Mouse (Mus musculus): ENCODE data around the gene Ace.
"Not testable (repeated sequence)": the region's sequence is repeated elsewhere in the genome, so short reads cannot be mapped to it uniquely, and the experiment has no call there.

The Ace gene

DNA sequence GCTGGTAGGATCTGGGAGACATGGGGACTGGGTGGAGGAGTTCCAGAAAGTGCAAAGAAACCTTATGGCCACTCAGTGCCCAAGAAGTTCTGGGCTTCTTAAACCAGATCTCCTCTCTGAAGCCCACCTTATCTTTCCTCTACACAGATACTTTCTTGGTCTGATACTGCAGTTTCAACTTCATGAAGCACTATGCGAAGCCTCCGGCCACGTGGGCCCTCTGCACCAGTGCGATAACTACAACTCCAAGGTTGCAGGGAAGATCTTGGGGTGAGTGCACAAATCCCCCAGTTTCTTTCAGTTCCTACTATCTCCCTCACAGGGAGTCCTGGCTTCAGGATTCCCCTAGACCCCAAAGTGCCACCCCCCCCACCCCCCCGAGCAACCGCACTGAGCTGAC is 32.3 kb downstream of the Ace start:
- no peak for DNase-seq

DNA sequence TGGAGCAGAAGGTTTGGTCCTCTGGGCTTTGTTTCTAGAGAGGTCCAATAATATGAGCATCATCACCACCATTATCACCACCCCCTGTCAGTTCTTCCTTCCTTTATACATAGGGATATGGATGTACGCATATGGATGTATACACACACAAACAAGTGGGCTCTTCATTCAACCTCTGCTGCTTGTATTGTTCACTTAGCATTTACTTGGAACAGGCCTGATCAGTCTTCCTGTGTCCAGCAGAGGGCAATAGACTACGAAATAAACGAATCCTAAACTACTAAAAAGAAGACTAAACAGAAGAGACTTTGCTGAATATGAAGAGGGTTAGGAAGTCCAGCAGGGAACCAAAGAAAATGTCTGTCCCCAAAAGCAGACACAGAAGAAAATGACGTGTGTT is 34.0 kb downstream of the Ace start:
- peak; percentile 28 for DNase-seq

DNA sequence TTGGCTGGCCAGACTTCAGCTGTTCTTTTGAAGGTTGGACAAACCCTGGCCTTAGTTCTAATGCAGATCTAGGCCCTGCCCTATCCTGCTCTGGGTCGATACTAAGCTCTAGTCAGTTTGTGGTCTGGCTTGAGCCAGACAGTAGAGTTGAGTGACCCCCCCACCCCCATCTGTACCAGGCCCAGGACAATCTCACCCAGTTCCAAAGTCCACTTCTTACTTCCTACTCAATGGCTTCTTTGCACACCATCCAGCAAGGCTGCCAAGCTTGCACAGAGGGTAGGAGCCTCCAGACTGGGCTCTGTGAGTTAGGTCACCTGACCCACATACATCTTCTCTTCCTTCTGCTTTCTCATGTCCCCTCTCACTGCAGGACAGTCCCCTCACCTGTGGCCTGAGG is 36.8 kb downstream of the Ace start:
- no peak for DNase-seq

DNA sequence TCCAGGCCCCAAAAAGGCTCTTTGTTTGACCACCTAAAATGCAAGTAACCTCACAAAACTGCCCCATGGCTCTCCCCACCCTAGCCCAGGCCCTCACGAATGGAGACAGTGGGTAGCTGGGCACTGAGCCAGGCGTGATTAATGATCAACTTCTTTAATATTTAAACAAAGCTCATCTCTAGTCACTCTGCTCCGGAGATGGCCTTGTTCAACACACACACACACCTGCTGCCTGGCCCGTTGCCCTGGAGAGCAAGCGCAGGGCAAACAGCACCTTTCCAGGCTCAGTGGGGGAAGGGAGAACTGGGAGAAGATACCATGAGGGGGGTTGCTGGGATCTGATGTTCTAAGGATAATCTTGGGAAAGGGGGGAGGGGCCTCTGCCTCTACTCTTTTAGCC is 38.2 kb downstream of the Ace start:
- DNase-seq = no peak

DNA sequence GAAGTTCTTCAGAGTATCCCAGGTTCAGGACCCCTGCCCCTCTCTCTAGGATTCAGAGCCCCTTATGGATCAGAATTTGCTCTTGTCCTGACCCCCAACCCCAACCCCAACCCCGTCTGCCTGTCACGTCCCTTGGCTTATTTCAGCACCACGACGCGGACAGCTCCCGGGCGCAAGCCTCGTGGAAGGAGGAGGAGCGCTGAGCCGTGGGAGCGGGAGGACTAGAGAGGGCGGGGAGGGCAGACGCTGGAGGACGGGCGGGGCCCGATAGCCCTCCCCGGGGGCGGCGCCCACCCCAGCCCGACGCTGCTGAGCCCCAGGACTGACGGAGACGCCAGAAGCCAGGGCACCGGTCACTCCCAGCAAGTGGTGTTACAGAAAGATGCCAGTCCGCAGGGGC is 40.1 kb downstream of the Ace start, which contains the start of gene Kcnh6:
Kcnh6 (plus strand) TSS at position 304 of the 400 bp plus-strand sequence.
- DNase-seq = peak; percentile 74

DNA sequence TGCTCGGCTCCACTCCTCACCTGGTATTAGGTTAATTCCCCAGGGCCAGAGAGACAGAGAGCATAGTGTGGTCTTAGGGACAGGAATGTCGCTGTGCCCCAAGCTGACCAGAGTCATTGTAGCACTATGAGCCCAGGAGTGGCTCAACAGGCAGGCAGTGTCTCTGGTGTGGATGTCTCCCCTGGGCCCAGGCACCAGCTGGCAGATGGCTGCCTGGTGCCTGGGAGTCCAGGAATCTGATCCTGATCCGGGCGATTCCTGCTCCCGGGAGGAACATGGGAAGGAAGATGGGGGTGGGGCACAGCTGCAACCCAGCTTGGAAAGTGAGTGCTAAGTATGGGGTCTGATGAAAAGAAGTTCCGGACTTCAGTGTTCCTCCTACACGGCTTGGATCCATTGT is 45.0 kb downstream of the Ace start:
- DNase-seq = no peak

DNA sequence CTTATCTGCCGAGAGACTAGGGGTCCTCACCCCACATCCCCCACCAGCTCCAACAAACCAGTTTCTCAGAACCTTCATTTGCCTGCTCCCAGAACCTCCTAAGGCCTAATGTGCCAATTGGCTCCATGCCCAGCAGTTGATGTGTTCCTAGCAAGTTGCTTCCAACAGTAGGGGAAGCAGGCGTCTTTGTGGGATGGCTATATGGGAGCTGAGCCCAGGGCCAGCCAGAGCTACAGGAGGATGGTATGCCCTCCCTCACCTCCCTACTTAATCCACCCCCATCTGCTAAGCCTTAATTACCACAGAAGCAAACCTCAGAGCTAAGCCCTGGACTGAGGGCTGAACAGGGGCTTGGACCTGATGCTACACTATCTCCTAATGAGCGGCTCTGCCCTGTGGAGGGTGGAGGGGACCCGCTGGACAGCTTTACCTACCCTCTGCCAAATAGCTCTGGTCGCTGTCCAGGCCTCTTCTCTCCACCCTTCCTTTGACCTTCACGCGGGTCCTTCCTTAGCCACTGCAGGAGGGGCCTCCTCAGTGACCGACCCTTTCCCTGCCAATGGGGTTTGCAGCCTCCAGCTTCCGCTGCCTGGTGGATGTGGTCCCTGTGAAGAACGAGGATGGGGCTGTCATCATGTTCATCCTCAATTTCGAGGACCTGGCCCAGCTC is 45.9 kb downstream of the Ace start:
- no peak for DNase-seq

DNA sequence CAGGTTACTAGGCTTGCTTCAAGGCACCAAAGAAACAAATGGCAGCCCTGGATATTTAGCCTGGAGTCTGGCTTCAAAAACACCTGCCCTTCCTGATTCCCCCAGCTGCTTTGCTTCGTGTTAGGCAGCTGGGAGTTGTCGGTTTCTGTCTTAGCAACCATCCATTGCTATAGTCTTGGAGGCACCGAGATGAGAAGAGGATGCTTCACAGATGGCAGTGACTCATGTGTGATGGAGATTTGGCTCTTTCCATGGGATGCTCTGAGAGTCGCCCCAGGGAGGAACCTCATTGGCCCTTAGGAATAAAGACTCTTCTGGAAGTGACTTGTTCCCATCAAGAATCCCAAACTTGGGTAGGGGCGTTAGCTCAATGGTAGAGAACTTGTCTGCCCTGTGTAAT is 48.7 kb downstream of the Ace start:
- no peak for DNase-seq

DNA sequence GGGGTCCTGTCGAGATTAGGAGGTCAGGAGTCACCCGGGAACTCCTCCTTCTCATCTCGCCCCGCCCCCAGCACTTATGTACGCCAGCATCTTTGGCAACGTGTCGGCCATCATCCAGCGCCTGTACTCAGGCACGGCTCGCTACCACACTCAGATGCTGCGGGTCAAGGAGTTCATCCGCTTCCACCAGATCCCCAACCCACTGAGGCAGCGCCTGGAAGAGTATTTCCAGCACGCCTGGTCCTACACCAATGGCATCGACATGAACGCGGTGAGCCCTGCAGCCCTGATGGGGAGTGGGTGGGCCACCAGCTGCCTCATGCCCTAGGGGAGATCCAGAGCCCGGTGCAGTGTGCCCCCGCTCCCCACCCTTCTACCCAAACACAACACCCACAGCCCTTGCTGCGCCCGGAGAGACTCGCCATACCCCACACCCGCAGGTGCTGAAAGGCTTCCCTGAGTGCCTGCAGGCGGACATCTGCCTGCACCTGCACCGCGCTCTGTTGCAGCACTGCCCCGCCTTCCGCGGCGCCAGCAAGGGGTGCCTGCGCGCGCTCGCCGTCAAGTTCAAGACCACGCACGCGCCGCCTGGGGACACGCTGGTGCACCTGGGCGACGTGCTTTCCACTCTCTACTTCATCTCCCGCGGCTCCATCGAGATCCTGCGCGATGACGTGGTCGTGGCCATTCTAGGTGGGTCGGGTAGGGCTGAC is 52.5 kb downstream of the Ace start:
- DNase-seq = peak; percentile 68

DNA sequence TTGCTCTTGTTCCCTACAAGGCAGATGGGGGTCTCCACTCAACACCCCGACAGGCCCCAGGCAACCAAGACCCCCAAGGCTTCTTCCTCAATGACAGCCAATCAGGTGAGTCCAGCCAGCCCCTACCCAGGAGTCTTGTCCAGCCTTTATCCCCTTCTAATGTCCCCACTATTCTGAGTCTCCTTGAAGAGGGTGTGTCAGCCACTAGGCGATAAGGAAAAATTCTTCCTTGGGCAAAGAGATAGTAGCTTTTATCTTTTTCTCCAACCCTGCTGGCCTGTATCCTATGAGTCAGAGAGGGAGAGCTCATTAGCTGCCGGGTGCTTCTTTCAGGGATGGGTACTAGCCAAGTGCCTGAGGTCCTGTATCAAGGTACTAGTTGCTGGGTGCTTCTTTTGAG is 58.0 kb downstream of the Ace start:
- DNase-seq = no peak

DNA sequence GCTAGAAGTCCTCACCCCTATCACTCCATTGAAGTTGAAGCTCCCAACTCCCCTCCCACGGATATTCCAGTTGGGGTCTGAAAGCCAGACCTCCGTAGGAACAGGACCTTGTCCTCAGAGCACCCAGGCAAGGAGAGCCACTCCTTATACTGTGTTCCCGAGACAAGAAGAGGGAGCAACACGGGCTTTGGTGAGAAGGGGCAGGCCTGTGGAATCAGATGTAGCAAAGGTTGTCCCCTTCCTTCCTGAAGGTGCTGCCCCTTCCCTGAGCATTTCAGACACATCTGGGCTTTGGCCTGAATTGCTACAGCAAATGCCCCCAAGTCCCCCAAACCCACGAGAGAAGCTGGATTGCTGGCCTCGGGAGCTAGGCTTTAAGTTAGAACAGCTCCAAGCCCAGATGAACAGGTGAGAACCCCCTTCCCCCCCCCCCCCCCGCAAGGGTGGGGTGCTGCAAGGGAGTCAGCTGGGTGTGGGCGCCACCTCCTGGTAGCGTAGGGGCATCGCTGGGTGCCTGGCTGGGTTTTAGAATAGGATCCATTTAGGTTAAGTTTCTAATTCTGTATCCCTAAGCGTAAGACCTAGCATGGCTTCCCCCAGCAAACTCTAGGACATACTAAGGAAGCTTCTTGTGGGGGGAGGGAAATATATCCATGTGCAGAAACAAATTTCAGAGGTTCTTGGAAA is 58.9 kb downstream of the Ace start:
- peak; percentile 80 for DNase-seq

DNA sequence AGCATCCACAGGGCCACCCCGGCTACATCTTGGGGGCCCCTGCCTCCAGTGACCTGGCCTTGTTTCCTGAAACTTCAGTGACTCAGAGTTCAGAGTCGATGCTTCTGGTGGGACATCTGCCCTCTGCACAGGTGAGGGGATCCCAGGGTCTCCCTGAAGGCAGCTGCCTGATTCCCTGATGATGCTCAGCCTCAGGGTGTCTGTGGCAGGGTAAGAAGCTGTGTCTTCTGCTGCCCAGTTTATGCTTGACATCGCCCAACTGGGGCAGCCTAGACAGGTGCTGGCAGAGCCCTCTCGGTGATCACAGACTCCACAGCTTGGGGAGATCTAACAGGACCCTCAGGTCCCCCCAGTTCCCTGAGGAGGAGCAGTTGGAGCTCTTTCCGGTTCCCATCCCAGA is 59.9 kb downstream of the Ace start:
- DNase-seq = no peak

DNA sequence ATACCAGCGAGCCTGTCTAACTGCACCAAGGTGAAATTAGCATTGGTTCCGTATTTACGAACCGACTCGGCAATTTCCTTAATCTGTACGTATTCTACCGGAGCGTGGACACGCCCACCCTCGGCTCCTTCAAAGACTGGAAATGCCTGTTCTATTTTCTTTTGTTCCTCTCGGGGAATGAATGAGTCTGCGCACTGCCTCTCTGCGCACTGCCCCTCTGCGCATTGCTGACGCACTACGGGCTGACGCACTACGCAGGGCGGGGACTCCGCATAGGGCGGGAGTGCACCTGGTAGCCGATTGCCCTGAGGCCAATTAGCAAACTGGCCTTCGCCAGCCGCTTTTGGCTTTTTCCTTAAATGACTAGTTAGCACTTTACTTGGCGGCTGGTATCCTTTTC is 64.3 kb downstream of the Ace start:
- not testable (repeated sequence) for DNase-seq

DNA sequence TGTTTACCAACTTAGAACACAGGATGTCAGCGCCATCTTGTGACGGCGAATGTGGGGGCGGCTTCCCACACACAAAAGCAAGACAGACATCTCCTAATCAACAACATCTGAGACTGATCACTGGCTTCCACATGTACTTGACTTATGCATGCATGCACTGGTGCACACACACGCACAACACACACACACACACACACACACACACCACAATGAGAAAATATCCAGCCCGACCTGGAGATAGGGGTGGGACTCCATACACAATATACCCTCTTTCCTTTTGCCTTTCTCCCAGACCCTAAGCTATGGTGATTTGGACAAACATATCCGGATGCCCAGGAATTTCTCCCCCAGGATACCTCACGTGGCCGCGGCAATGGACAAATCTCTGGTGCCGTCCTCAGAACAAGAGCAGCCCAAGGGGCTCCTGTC is 65.8 kb downstream of the Ace start:
- DNase-seq = peak; percentile 60

DNA sequence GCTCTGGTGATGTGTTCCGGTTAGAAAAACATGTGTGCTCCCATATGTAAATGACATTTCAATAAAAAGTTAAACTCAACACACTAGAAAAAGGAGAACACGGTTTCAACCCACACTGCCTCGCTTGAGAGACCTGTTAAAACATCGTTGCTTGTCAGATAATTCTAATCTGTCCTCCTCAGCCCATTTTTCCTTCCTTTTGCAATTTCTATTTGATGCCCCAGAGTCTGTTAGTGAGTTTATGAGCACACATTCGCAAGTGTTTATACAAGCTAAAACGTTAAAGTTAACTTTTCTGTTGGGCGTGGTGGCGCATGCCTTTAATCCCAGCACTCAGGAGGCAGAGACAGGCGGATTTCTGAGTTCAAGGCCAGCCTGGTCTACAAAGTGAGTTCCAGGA is 67.2 kb downstream of the Ace start:
- no peak for DNase-seq

DNA sequence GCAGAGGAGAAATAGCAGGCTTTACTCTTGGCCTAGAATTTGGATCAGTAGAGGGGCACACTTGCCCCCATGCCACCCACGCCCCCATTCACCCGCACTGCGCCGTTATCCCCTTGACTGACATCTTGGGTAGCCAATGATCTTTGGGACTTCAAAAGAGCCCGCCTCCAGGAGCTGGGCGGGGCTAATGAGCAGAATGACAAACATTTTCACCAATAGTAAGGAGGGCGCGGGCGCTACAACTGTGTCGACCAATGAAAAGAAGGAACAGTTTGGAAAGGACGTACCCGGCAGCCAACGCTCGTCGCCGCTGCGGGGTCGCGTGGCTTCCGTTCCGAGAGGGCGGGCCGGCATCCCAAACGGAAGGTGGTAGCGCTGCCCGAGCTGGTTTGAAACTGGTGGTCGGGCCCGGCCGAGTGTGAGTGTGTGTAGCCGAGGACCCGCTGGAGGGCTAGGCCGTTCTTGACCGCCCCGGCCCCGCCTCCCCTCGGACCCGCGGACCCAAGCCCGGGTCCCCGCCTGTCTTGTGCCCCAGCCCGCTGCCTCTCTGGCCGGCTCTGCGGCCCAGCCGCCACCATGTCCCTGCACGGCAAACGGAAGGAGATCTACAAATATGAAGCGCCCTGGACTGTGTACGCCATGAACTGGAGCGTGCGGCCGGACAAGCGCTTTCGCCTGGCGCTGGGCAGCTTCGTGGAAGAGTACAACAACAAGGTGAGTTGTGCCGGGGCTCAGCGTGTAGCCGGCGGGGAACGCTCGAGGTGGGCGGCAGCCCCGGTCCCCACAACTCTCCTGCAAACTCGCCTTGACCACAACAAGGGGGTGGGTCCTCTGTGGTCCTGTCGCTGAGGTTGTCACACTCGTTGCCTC is 69.0 kb downstream of the Ace start, which contains the start of gene Dcaf7:
Dcaf7 (plus strand) TSS at position 325 of the 870 bp plus-strand sequence.
- peak; percentile 100 for DNase-seq

DNA sequence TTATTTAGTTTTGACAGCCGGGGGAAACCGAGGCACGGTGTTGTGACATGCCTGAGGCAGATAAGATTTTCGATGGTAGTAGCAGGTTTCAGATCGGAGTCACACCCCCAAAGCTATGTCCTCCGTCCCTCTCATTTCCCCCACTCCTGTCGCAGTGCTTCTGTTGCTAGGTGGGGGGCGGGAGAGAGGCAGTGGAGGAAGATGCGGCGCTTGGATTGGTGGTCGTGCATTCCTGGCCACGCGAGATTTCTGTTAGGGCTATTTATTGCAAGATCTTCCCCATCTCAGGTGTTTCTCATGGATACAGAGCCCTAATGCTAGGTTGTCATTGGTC is 69.6 kb downstream of the Ace start:
- peak; percentile 31 for DNase-seq

Measured in thymus, postnatal 25 days (tissue).